Mouse (Mus musculus) kidney, embryonic 16.5 days (tissue): Measurements from ENCODE around the gene Gtpbp3. TPM values are rescaled to one million over a fixed set of nuclear protein-coding genes. Genes with fewer than 3 reads are reported as not detected.

ENCODE experiments used
- ATAC-seq: fragments of 200-750 bp; cut with Nextera tagmentation; 2 replicates; pipeline ENCODE4 v1.8.0; 2017; ENCODE audit warnings: moderate TSS enrichment; ENCODE audit not compliant: low FRiP score, low TSS enrichment
- H3K27ac ChIP-seq: fragments of 300-500 bp; sonication (generic); 2 replicates; pipeline ENCODE4 v1.5.1; 2014; ENCODE audit warnings: low read length
- H3K27me3 ChIP-seq: fragments of 300-500 bp; sonication (generic); 2 replicates; pipeline ENCODE4 v1.6.1; 2014; ENCODE audit warnings: low read length, control low read depth, mixed read lengths; ENCODE audit not compliant: insufficient read depth
- H3K36me3 ChIP-seq: fragments of 300-500 bp; sonication (generic); 2 replicates; pipeline ENCODE4 v1.6.1; 2014; ENCODE audit warnings: low read length, control low read depth, mixed read lengths; ENCODE audit not compliant: insufficient read depth
- H3K4me1 ChIP-seq: fragments of 300-500 bp; sonication (generic); 2 replicates; pipeline ENCODE4 v1.6.1; 2014; ENCODE audit warnings: low read length, control low read depth, mixed read lengths; ENCODE audit not compliant: insufficient read depth
- H3K4me2 ChIP-seq: fragments of 300-500 bp; sonication (generic); replicated peaks from 2 replicates; pipeline ENCODE4 v1.6.1; 2014; ENCODE audit warnings: low read depth, low read length
- H3K4me3 ChIP-seq: fragments of 300-500 bp; sonication (generic); 2 replicates; pipeline ENCODE4 v1.5.1; 2014; ENCODE audit warnings: mild to moderate bottlenecking, low read length
- H3K9ac ChIP-seq: fragments of 300-500 bp; sonication (generic); replicated peaks from 2 replicates; pipeline ENCODE4 v1.6.1; 2014; ENCODE audit warnings: low read length
- H3K9me3 ChIP-seq: fragments of 300-500 bp; sonication (generic); 2 replicates; pipeline ENCODE4 v1.6.1; 2016; ENCODE audit warnings: low read length, control low read depth
- WGBS: fragments of 180-500 bp; shearing (Covaris S2); extraction: QIAGEN DNeasy Blood & Tissue Kit; methylation state at CpG from one replicate; pipeline ENCODE4 v1.1.7; 2014; 5-methylcytosine and 5-hydroxymethylcytosine counted together
- polyA plus RNA-seq: library from polyadenylated mRNA; unstranded; fragments of >200 nt; fragmentation: Nextera tagmentation; extraction: Ambion mirVana; gene quantifications from 2 replicates; pipeline ENCODE4 v1.2.1, GENCODE M21; 2015

Gtpbp3 gene
- polyA plus RNA-seq, 1 experiment from 2014 or later: 22.2 TPM

DNA sequence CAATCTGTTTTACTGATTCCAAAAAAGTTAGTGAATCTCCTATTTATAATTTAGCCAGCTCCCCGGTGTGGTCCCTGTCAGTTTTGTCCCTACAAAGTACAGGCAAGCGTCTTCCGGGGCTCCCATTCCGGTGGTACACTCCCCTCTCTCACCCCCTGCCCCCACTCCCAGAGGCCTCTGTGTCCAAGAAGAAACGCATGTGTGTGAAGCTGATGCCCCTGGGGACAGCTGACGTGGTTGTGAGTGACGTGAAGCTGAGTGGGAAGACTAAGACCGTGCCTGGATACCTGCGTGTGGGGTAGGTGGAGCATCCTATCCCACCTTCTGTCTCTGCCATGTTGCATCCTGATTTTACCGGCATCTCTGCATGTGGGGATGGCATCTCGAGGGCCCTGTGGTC, 57.1 kb downstream of the Gtpbp3 start:
- 92% methylated on average over 11 of the region's 11 CpGs for WGBS
- Histone ChIP-seq H3K9me3 (no peaks in the 10 kb centered on the region), H3K4me1 (peaks cover 11% of the 10 kb centered on the region), H3K27me3 (no peaks in the 10 kb centered on the region), H3K4me3 (no peak overlapping the region), H3K27ac (no peak overlapping the region), H3K4me2 (no peak overlapping the region), H3K9ac (no peak overlapping the region), H3K36me3 (peaks cover 30% of the 10 kb centered on the region)
- ATAC-seq: no peak

DNA sequence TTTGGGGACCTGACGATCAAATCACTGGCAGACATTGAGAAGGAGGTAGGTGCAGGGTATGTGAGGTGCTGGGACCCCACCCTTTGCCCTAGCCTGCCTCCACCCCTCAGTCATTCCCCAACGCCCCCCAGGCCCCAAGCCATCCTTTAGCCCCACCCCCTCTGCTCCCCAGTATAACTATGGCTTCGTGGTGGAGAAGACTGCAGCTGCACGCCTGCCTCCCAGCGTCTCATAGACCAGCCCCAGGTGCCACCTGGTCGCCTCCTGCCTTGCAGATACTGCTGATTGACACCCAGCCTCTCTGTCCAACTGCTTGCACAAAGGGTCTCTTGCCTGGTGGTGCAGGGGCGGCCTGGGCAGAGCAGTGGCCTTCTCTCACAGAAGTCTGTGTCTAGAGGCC, 59.7 kb downstream of the Gtpbp3 start:
- Histone ChIP-seq H3K4me3 (no peak overlapping the region), H3K4me1 (peaks cover 19% of the 10 kb centered on the region), H3K36me3 (peaks cover 30% of the 10 kb centered on the region), H3K9me3 (no peaks in the 10 kb centered on the region), H3K27ac (no peak overlapping the region), H3K9ac (no peak overlapping the region), H3K27me3 (no peaks in the 10 kb centered on the region), H3K4me2 (no peak overlapping the region)
- ATAC-seq: no peak
- 85% methylated on average over 7 of the region's 7 CpGs for WGBS

Other genes with a start within 250 kb of the Gtpbp3 start
- 21.2 and 23.6 TPM in 2 replicates for gene Myo9b, start 215.4 kb upstream of the Gtpbp3 start, polyA plus RNA-seq
- 58.6 and 62.1 TPM in 2 replicates for gene Haus8, start 215.2 kb upstream of the Gtpbp3 start, polyA plus RNA-seq
- 109 and 111 TPM in 2 replicates for gene Use1, start 121.3 kb upstream of the Gtpbp3 start, polyA plus RNA-seq
- gene Ocel1, start 116.8 kb upstream of the Gtpbp3 start, polyA plus RNA-seq: 6.1 TPM in 2 replicates
- gene Nr2f6, start 106.1 kb upstream of the Gtpbp3 start, polyA plus RNA-seq: 65.4 and 82.9 TPM in 2 replicates
- 29.8 and 31.2 TPM in 2 replicates for gene Ushbp1, start 92.3 kb upstream of the Gtpbp3 start, polyA plus RNA-seq
- 116 and 120 TPM in 2 replicates for gene Babam1, start 91.2 kb upstream of the Gtpbp3 start, polyA plus RNA-seq
- gene Ankle1, start 82.1 kb upstream of the Gtpbp3 start, polyA plus RNA-seq: 47.4 and 58.3 TPM in 2 replicates
- gene Abhd8, start 24.4 kb upstream of the Gtpbp3 start, polyA plus RNA-seq: 41.9 and 46.6 TPM in 2 replicates
- 170 and 178 TPM in 2 replicates for gene Mrpl34, start 23.1 kb upstream of the Gtpbp3 start, polyA plus RNA-seq
- gene Dda1, start 18.9 kb upstream of the Gtpbp3 start, polyA plus RNA-seq: 110 and 115 TPM in 2 replicates
- gene Ano8, start 2.1 kb upstream of the Gtpbp3 start, polyA plus RNA-seq: 0.81 and 1.0 TPM in 2 replicates
- 165 TPM in 2 replicates for gene Plvap, start 23.6 kb downstream of the Gtpbp3 start, polyA plus RNA-seq
- gene Ccdc194, start 37.6 kb downstream of the Gtpbp3 start, polyA plus RNA-seq: 0.15 and 0.61 TPM in 2 replicates
- 53.6 and 55.6 TPM in 2 replicates for gene Bst2, start 49.4 kb downstream of the Gtpbp3 start, polyA plus RNA-seq
- gene Mvb12a, start 54.8 kb downstream of the Gtpbp3 start, polyA plus RNA-seq: 114 and 118 TPM in 2 replicates
- 16.3 and 16.7 TPM in 2 replicates for gene Tmem221, start 70.8 kb downstream of the Gtpbp3 start, polyA plus RNA-seq
- 0.24 and 0.31 TPM in 2 replicates for gene Nxnl1, start 78.5 kb downstream of the Gtpbp3 start, polyA plus RNA-seq
- 49.8 and 56.2 TPM in 2 replicates for gene Slc27a1, start 80.8 kb downstream of the Gtpbp3 start, polyA plus RNA-seq
- 244 and 252 TPM in 2 replicates for gene Pgls, start 104.1 kb downstream of the Gtpbp3 start, polyA plus RNA-seq
- gene Fam129c, start 109.5 kb downstream of the Gtpbp3 start, polyA plus RNA-seq: 4.6 and 5.3 TPM in 2 replicates
- gene Colgalt1, start 122.9 kb downstream of the Gtpbp3 start, polyA plus RNA-seq: 77.6 and 78.5 TPM in 2 replicates
- gene Unc13a, start 183.7 kb downstream of the Gtpbp3 start, polyA plus RNA-seq: 0.55 and 0.94 TPM in 2 replicates
- 6.6 and 7.5 TPM in 2 replicates for gene Jak3, start 188.2 kb downstream of the Gtpbp3 start, polyA plus RNA-seq
- gene Insl3, start 201.1 kb downstream of the Gtpbp3 start, polyA plus RNA-seq: 1.3 and 7.7 TPM in 2 replicates
- 3.3 and 4.2 TPM in 2 replicates for gene B3gnt3, start 213.7 kb downstream of the Gtpbp3 start, polyA plus RNA-seq
- 8.6 and 8.7 TPM in 2 replicates for gene Fcho1, start 237.6 kb downstream of the Gtpbp3 start, polyA plus RNA-seq